Mouse (Mus musculus): ENCODE data around the gene Pgd. TPM values are rescaled to one million over a fixed set of nuclear protein-coding genes. Genes with fewer than 3 reads are reported as not detected.
"Not testable (repeated sequence)": the region's sequence is repeated elsewhere in the genome, so short reads cannot be mapped to it uniquely, and the experiment has no call there.

Gene Pgd
- total RNA-seq (2015; ENCODE audit: low replicate concordance) (32.1 and 45.7 TPM in 2 replicates), total RNA-seq (2017; ENCODE audit: low replicate concordance) (17.5 and 20.0 TPM in 2 replicates)

GRCm38 (mm10) chr4:149166215-149166946, at the start of gene Pgd:
TSS of gene Pgd (minus strand) at chr4:149166771.
- ATAC-seq (replicated peaks; ENCODE audit: low FRiP score, poor library complexity, severe bottlenecking): peak; percentile 98

GRCm38 (mm10) chr4:149215982-149216381, 49.4 kb upstream of the Pgd start:
- no peak for ATAC-seq (replicated peaks; ENCODE audit: low FRiP score, poor library complexity, severe bottlenecking)

DNA sequence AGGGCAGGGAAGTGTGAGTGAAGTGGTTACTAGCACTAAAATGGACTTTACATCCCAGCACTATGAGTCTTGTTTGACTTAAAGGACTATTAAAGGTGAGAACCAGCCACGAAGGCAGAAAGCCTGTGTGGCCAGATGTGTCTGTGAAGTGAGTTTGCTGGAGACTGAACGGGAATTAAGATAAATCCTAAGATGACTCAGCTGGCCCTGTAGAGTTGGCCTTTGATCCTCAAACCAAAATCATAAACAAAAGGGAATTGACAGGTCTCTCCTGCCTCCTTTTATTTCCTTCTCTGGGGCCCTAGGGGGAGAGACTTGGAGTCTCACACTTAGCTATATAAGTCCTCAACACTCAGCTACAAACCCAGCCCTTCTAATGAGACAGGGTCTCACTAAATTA, 48.8 kb upstream of the Pgd start:
- no peak for ATAC-seq (replicated peaks; ENCODE audit: low FRiP score, poor library complexity, severe bottlenecking)

- ATAC-seq (replicated peaks; ENCODE audit: low FRiP score, poor library complexity, severe bottlenecking): not testable (repeated sequence)
Observed at GRCm38 (mm10) chr4:149214468-149214867, 47.9 kb upstream of the Pgd start.

- ATAC-seq (replicated peaks; ENCODE audit: low FRiP score, poor library complexity, severe bottlenecking): no peak
Observed at GRCm38 (mm10) chr4:149213466-149213865, 46.9 kb upstream of the Pgd start.

DNA sequence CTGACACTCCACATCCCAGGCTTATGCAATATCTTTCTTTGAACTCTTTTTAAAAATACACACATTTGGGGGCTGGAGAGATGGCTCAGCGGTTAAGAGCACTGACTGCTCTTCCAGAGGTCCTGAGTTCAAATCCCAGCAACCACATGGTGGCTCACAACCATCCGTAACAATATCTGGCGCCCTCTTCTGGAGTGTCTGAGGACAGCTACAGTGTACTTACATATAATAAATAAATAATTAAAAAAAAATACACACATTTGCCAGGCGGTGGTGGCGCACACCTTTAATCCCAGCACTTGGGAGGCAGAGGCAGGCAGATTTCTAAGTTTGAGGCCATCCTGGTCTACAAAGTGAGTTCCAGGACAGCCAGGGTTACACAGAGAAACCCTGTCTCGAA, 44.9 kb upstream of the Pgd start:
- not testable (repeated sequence) for ATAC-seq (replicated peaks; ENCODE audit: low FRiP score, poor library complexity, severe bottlenecking)

- no peak for ATAC-seq (replicated peaks; ENCODE audit: low FRiP score, poor library complexity, severe bottlenecking)
Observed at GRCm38 (mm10) chr4:149202467-149202866, 35.9 kb upstream of the Pgd start.

GRCm38 (mm10) chr4:149201110-149201509, 34.5 kb upstream of the Pgd start:
- no peak for ATAC-seq (replicated peaks; ENCODE audit: low FRiP score, poor library complexity, severe bottlenecking)

DNA sequence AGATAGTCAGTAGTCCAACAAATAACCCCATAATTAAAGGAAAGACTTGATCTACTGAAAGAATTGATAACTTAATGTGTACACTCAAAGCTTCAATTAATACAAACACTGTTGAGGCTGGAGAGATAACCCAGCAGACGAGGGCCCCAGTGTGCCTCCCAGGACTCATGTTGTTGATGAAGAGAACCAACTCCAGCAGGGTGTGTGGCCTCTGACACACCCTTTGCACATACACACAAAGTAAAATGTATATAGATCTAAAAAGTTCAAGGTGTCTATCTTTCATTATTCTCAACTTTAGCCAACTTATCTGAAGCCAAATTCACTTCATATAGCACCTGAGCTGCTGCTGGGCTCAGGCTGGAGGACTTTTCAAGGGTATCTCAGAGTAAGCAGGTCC, 30.6 kb upstream of the Pgd start:
- ATAC-seq (replicated peaks; ENCODE audit: low FRiP score, poor library complexity, severe bottlenecking): no peak

DNA sequence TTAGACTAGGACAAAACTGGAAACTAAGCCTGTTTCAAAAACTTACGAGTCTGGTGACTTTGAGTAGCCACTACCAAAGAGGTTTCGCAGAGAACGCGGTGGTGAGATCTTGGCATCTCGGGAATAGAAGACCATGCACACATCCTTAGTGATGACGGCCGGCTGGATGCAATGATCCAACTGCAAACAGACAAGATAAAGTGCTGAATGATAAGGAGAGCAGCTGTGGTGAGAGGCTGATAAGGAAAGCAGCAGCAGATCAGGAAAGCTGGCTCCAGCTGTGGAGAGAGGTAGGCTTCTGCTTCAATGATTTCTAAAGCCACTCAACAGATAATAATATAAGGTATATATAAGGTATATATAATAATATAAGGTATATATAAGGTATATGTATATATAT, 24.5 kb upstream of the Pgd start:
- no peak for ATAC-seq (replicated peaks; ENCODE audit: low FRiP score, poor library complexity, severe bottlenecking)

GRCm38 (mm10) chr4:149188563-149188962, 22.0 kb upstream of the Pgd start:
- no peak for ATAC-seq (replicated peaks; ENCODE audit: low FRiP score, poor library complexity, severe bottlenecking)

- no peak for ATAC-seq (replicated peaks; ENCODE audit: low FRiP score, poor library complexity, severe bottlenecking)
Observed at GRCm38 (mm10) chr4:149182755-149183154, 16.2 kb upstream of the Pgd start.

DNA sequence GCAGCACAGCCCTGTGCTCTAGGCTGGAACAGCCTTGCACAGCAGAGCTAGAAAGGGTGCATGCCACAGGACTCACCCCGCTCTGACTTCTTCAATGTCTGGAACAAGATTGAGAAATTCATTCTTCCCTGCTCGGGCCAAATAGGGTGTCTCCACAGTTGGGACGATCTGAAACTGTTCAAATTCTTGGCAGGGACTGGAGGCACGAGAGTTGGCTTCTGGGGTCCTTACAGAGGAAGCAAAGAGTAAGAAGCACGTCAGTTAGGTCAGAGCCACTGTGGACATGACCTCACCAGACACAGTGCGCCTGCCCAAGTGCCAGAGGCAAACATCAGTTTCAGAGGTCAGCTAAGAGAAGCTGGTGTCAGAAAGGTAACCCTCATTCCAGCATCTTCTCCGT, 15.6 kb upstream of the Pgd start:
- ATAC-seq (replicated peaks; ENCODE audit: low FRiP score, poor library complexity, severe bottlenecking): no peak

GRCm38 (mm10) chr4:149179573-149179972, 13.0 kb upstream of the Pgd start:
- ATAC-seq (replicated peaks; ENCODE audit: low FRiP score, poor library complexity, severe bottlenecking): no peak

GRCm38 (mm10) chr4:149179160-149179559, 12.6 kb upstream of the Pgd start:
- ATAC-seq (replicated peaks; ENCODE audit: low FRiP score, poor library complexity, severe bottlenecking): no peak

DNA sequence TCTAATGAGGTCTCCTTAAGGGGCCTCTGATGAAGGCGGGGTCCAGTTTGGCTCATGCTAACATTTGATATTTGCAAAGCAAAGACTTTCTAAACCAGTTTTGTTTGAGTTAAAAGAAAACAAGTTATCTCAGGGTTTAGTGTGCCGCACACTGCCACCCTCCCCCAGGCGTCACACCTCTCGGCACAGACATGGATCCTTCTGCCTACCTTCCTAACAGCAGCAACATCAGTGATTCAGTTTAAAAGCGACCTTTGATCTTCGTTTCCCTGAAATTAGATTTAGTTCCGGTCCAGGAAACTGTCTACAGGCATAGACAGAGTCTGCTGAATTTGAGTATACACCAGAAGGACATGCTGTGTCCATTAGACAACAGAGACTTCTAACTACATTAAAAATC, 11.8 kb upstream of the Pgd start:
- no peak for ATAC-seq (replicated peaks; ENCODE audit: low FRiP score, poor library complexity, severe bottlenecking)

DNA sequence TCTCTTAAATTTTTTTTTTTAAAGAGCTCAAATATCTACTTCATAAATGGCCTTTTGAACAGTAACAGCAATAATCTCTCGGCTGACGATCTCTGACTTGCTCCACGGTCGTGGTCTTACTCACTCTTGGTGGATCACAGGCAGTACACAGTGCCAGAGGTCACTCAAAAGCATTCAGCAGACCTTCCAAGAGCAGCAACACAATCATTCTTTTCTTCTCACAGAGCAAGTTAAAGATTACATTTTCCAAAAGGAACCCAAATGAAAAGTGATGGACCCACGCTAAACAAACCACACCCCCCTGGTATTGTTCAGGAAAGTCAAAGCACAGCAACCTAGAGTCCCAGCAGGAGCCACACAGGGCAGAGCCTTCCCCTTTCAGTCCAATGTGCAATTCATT, 10.5 kb upstream of the Pgd start:
- ATAC-seq (replicated peaks; ENCODE audit: low FRiP score, poor library complexity, severe bottlenecking): no peak

DNA sequence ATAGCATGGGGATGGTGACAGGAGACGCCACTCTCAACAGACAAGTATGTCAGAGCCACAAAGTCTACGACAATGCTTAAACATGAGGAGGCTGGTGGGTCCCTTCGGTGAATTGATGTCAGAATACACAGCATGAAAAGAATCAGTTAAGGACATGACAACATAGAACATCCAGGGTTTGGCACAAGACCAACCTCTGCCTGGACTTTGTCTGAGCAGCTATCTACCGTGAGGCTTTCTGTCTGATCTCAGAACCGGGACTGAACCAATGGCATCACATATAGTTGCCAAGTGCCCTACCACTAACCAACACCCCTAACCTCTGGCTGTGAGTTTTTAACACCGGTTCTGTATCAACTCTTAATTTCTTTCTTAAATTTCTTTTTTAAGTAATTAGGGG, 10.1 kb upstream of the Pgd start:
- no peak for ATAC-seq (replicated peaks; ENCODE audit: low FRiP score, poor library complexity, severe bottlenecking)

DNA sequence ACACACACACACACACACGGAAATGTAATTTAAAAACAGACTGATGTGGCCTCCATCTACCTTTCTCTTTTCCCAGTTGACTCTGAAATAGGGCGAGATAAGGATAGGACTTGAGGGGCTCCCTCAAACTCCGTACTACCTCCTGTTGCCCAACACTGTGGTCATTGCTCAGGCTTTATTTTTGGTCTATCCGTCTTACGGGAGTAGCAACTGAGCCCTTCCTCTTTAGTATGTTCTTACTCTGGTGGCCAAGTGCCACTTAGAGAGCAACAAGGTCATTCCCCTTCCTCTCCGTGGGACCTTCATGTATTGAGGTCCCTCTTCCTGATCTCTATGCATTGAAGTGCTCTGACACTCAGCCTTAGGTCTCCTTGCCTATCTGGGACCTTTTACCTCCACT, 7.1 kb upstream of the Pgd start:
- no peak for ATAC-seq (replicated peaks; ENCODE audit: low FRiP score, poor library complexity, severe bottlenecking)

DNA sequence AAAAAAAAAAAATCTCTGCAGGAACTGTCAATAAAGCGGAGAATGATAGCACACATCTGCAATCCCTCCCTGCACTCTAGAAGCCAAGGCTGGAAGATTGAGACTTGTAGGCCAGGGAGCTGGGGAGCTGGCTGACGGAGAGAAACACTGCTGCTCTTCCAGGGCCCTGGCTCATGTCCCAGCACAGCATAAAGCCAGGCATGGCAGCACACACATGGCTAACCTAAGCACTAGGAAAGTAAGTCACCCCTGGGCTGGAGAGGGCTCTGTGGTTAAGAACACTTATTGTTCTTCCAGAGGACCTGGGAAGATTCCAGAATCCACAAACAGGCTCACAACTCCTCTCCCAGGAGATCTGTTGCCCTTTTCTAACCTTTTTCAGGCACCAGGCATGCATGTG, 6.1 kb upstream of the Pgd start:
- no peak for ATAC-seq (replicated peaks; ENCODE audit: low FRiP score, poor library complexity, severe bottlenecking)

- ATAC-seq (replicated peaks; ENCODE audit: low FRiP score, poor library complexity, severe bottlenecking): no peak
Observed at GRCm38 (mm10) chr4:149172083-149172482, 5.5 kb upstream of the Pgd start.

DNA sequence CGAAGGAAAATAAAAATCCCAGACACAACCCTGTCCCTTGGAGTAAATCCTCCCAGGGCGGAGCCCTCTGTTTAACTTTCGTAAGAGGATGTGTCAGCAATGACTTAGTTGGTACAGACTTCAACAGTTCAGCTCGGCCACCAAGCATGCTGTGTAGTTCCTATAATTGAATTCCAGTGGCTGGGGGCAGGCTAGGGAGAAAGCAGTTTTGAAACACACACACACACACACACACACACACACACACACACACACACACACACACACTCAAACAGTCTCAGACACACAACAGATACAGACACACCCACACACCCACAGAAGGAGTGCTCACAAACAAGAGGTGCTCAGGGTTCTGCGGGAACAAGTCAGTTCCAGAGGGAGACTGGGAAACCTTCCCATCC, 5.0 kb upstream of the Pgd start:
- ATAC-seq (replicated peaks; ENCODE audit: low FRiP score, poor library complexity, severe bottlenecking): no peak

Measured in erythroid progenitor cell, adult 5-6 weeks (primary cell).